Mouse (Mus musculus): Measurements from ENCODE around the gene Cryz.

- TF ChIP-seq CTCF (IDR thresholded peaks at IDR 0.05; ENCODE audit: extremely low read depth, insufficient read length, insufficient replicate concordance, low read depth, low read length) (no peak), POLR2A (IDR thresholded peaks at IDR 0.05; ENCODE audit: low read depth, low read length) (no peak)
Measured at GRCm38 (mm10) chr3:154577895-154578294, 18.6 kb upstream of the Cryz start.

Data from small intestine, adult 2 months (tissue).